Mouse (Mus musculus): ENCODE measurements at regions not wholly inside any gene's neighbourhood (a gene's known extent, or its start where the extent isn't known, plus 50 kb on each side); places are given as distances from the start of the nearest gene placed in this dataset.

- DNase-seq: no peak
Observed at GRCm38 (mm10) chr10:98861521-98861920, 52.7 kb upstream of the Atp2b1 start.

- no peak for DNase-seq
Observed at GRCm38 (mm10) chr10:98862712-98863111, 51.5 kb upstream of the Atp2b1 start.

DNA sequence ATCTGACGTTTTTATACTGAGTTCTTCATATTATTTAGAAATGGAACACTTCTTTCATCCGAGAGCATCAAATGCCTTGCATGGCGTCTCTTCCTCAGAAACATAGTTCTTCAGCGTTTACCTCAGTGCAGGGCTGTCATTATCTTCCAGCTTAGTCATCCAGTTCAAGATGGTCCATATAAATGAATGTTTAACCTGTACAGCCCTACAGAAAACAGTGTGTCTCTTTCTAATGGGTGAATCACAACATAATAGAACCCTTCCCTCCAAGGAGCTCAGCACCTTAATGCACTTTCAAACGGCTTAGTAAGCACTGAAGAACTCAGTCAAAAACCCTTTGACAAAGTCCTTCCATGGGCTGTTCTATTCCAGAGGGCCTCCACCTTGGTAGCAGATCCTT is 49.8 kb upstream of the Atp2b1 start:
- no peak for DNase-seq
